Mouse (Mus musculus): ENCODE results near the gene Fhl3.
"Not testable (repeated sequence)": the region's sequence is repeated elsewhere in the genome, so short reads cannot be mapped to it uniquely, and the experiment has no call there.

The Fhl3 gene

GRCm38 (mm10) chr4:124683474-124683873 lies 17.0 kb upstream of the Fhl3 start:
- no peak for DNase-seq (ENCODE audit: low spot score)

DNA sequence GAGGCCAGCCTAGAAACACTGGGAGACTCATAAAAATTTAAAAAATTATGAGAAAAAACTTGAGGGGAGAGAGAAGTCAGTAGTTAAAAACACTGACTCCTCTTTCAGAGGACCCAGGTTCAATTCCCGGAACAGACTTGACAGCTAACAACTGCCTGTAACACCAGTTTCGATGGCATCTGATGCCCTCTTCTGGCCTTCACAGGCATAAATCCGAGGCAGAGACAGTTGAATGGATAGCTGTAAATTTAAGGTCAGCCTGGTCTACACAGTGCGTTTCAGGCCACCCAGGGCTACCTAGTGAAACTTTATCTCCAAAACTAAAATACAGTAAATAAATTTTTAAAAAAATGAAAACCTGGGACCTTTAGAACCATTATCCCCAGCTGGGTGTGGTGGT lies 15.5 kb upstream of the Fhl3 start:
- no peak for DNase-seq (ENCODE audit: low spot score)

GRCm38 (mm10) chr4:124685453-124685852 lies 15.0 kb upstream of the Fhl3 start:
- DNase-seq (ENCODE audit: low spot score): no peak

DNA sequence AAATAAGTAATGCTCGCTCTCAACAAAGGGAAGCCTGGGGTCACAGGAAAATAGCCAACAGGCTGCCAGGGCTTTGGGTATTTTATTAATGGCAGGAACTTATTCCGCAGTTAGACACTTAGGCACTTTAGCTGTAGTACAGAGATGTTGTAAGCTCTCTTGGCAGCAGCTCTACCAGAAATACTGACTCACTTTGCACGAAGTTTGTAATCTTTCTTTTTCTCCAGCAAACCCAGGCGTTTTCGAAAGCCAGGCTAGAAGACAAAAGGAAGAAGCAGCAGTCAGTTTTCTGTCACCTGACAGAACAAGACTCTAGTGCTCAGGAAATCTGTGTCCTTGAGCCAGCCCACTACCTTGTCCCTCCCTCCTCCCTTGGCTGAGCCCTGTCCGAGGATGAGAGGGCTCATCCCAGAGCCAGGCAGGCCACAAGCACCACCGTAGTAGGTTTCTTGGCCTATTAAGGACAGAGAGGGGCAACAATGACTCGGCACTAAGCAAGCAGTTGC lies 14.6 kb upstream of the Fhl3 start:
- DNase-seq (ENCODE audit: low spot score): peak; percentile 23

- DNase-seq (ENCODE audit: low spot score): no peak
Observed at GRCm38 (mm10) chr4:124691455-124691854, 9.0 kb upstream of the Fhl3 start.

DNA sequence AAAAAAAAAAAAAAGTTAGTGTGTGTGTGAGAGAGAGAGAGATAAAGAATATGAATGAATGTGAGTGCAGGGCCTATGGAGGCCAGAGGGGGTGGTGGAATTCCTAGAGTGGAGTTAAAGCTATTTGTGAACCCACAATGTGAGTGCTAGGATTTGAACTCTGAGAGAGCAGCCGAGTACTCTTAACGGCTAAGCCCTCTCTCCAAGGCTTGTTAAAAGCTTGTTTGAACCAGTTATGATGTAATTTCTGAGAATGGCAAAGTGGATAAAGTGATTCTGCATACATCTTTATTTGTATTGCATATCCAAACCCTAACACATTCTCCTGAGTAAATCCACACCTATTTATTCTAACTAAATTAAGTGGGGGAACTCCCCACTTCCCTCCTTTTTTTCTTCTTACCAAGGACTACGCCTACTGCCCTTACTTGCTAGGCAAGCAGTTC lies 8.1 kb upstream of the Fhl3 start:
- DNase-seq (ENCODE audit: low spot score): peak; percentile 61

DNA sequence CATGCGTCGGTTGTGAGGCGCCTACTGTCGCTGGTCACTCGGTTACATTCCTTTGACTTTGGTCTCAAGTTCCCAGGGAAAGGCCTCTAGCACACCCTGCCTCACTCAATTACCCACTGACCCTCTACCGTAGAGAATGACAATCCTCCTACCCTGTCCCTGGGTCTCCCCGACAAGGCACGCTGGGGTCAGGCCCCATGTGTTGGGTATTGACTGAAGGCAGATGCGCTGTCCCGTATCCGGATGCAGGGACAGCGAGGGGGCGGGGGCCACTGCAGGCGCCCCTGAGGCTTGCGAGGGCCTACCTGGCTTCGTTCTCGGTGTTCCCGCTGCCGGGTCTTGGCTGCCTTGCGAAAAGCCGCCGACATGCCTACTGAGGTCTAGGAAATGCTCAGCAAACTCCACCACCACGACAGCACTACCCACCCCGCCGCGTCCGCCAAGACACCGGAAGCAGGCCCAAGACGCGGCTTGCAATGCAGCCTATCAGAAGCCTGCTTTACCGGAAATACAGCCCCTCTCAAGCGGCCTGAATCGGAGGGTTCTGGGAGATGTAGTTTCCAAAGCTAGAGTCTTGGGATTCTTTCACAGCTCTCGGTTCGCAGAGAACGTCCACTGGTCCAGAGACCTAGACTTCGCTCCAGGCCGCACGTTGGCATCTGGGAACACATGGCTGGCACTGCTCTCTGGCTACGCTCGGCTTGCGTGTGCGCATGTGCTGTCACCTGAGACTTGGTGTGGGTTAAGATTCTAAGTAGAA lies 7.2 kb upstream of the Fhl3 start, which contains the start of gene Utp11:
Utp11 (minus strand) TSS at position 466 of the 760 bp plus-strand sequence.
- DNase-seq (ENCODE audit: low spot score): peak; percentile 94

- DNase-seq (ENCODE audit: low spot score): no peak
Observed at GRCm38 (mm10) chr4:124694572-124694971, 5.9 kb upstream of the Fhl3 start.

GRCm38 (mm10) chr4:124695786-124696516 lies 4.5 kb upstream of the Fhl3 start:
- DNase-seq (ENCODE audit: low spot score): no peak

DNA sequence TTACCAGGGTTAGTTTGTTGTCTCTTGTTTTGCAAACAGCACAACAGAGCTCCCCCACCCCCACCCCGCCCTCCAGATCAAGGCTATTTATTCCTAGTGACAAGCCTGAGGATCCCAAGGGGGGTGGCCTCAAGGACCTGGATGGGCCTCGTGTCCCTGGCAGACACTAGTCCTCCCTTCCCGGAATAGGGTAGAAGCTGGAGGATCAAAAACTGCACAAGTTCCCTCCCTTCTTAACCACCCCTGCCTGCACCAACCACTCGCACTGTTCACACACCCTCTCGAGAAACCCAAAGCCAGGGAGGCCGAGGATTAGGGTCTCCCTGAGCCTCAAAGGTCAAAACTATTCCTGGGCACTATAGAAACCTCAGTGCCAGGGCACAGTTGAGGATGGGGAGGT lies 710 bp upstream of the Fhl3 start:
- no peak for DNase-seq (ENCODE audit: low spot score)

DNA sequence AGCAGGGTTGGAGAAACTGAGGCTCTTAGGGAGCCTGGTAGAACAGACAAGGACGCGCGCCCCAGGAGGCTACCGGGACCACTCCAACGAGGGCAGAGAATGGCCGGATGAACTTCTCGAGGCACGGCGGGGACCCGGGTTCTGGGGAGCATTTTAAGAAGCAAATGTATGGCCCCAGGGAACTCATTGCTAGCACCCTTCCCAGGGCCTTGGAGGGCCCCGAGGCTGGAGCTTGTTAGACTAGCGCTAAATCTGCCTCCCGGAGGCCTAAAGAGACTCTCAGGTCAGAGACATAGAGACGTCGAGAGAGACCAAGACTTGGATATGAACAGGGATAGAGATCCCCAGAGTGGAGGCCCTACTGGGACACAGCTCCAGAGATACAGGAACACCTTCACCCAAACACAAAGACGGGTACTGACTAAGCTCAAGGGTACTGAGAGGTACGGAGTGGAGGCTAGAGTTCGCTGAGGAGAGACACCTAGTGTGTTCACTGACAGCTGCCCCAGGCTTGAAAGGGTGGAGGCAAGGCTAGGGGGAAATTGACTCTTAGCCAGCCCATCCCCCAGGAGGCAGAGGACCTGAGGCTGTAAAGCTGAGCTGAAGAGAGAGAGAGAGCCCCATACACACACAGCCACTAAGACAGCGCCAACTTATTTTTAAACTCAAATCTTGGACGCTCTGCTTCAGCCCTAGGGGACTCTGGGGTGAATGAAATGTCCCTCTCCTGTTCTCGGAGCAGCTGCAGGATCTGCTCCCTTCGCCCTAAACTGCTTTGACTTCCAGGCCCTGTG lies 748 bp downstream of the Fhl3 start:
- DNase-seq (ENCODE audit: low spot score): no peak

GRCm38 (mm10) chr4:124701916-124702315 lies 1.4 kb downstream of the Fhl3 start:
- no peak for DNase-seq (ENCODE audit: low spot score)

DNA sequence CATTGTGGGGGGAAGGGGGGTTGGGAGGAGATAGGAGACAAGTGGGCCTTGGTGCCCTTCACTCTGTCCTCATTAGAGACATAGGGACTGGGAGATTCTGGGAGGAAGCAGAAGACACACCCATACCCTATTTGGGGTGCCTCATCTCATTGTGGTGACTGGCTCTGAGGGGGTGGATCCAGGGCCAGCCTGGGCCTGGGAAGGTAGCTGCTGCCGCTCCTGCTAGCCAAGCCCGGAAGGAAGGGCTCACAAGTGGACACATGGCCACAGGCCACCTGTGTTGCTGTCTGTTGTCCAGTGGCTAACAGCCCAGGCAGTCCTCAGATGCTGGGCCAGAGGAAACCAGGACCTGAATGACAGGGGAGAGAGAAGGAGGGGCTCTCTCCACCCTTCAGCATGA lies 2.9 kb downstream of the Fhl3 start:
- DNase-seq (ENCODE audit: low spot score): no peak

- DNase-seq (ENCODE audit: low spot score): no peak
Observed at GRCm38 (mm10) chr4:124703881-124704796, 3.6 kb downstream of the Fhl3 start.

GRCm38 (mm10) chr4:124704797-124705474 lies 4.4 kb downstream of the Fhl3 start:
- peak; percentile 45 for DNase-seq (ENCODE audit: low spot score)

GRCm38 (mm10) chr4:124705661-124706269 lies 5.3 kb downstream of the Fhl3 start:
- no peak for DNase-seq (ENCODE audit: low spot score)

GRCm38 (mm10) chr4:124707381-124708199 lies 7.1 kb downstream of the Fhl3 start:
- not testable (repeated sequence) for DNase-seq (ENCODE audit: low spot score)

DNA sequence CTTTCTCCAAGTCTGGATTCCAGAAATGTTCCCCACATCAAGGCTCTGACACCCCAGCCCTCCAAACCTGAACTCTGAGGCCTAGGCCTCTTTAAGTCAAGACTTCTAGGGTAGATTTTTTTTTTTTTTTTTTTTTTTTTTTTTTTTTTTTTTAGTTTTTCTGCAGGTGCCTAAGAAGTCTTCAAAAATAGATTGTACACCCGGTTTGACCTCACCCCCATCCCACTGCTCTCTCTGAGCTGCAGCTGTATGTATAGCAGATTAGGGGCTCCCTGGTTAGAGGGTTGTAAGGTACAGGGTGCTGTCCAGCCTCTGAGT lies 7.7 kb downstream of the Fhl3 start:
- DNase-seq (ENCODE audit: low spot score): not testable (repeated sequence)
